Mouse (Mus musculus) embryo, embryonic 10.5 days (tissue): ENCODE data around the gene Cbx5.

Experiments
- DNase-seq: peaks from one replicate; pipeline ENCODE4 v3.0.0-alpha.2; 2015; ENCODE audit warnings: low spot score

The Cbx5 gene

DNA sequence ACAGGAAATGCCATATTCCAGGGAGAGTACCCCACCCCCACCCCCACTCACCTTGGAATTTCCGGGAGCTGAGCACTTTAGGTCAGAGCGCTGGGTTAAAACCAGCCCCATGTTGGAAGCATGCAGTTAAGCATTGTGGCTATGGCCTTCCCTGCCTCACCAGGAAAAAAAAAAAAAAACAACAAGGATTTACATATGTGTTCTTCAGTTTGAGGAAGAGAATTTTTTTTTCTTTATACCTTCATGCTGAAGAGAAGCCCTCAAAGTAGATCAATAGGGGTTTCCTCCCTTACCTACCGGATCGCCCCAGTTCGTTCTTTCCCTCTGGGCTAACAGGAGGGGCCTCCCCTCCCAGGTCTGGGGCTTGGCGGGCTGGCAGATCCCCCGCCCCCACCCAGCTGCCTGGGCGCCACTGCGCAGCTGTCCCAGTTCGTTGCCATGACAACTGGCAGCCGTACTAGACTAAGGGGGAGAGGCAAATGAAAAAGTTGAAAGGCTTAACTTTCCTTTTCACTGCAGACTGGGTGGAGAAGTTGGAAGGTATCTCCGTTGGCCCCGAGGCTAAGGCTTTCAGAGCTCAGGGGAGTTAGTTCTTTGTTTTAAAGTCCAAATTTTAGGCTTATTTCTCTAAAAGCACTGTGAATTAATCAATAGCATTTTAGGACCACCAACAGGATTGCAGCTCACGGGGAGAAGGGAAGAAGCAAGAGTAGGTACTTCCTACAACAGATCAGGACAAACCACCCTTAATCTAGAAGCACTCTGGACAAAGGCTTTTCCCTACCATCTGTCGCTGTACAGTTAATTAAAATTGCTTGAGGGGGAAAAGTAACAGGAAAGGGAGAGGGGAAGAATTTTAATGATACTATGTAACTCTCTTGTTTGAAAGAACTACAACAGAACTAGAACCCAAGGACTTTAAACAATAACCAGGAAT is 24.4 kb downstream of the Cbx5 start:
- DNase-seq, result peak; percentile 98

GRCm38 (mm10) chr15:103214149-103214548 is 25.5 kb downstream of the Cbx5 start:
- peak; percentile 51 for DNase-seq

GRCm38 (mm10) chr15:103205156-103205555 is 34.5 kb downstream of the Cbx5 start:
- DNase-seq, result no peak

DNA sequence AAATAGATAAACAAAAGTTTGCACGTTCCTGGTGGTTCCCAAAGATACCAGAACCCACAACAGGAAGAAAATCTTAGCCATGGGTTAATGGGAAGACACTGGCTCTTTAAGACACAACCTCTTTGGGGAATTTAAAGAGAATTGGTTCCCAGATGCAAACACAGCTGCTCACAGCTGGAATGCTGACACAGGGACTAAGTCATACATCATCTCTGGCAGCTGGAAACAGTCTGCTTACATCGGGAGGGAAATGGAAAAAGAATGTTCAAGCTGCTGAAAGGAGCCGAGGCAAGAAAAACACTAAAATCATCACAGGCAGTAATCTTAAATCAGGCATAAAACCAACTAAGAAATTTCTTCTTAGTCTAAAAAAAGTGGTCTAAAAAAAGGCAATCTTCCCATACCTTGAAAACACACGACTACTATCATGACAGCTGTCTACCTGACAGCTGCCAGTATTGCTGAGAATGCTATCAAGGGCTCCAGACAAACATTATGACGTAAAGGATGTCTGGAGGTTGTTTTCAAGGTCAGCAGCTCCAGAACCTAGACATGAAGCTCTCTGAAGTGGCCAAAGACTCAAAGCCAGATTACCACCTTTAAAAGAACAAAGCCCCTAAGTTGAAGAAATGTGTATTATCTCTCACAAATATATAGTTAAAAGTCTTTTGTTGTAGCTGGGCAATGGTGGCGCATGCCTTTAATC is 37.4 kb downstream of the Cbx5 start:
- peak; percentile 58 for DNase-seq

GRCm38 (mm10) chr15:103197785-103198184 is 41.8 kb downstream of the Cbx5 start:
- DNase-seq, result no peak

- DNase-seq, result no peak
These were observed 42.8 kb downstream of the Cbx5 start for GRCm38 (mm10) chr15:103196835-103197234.

- no peak for DNase-seq
These were observed 46.0 kb downstream of the Cbx5 start for GRCm38 (mm10) chr15:103193606-103194005.

DNA sequence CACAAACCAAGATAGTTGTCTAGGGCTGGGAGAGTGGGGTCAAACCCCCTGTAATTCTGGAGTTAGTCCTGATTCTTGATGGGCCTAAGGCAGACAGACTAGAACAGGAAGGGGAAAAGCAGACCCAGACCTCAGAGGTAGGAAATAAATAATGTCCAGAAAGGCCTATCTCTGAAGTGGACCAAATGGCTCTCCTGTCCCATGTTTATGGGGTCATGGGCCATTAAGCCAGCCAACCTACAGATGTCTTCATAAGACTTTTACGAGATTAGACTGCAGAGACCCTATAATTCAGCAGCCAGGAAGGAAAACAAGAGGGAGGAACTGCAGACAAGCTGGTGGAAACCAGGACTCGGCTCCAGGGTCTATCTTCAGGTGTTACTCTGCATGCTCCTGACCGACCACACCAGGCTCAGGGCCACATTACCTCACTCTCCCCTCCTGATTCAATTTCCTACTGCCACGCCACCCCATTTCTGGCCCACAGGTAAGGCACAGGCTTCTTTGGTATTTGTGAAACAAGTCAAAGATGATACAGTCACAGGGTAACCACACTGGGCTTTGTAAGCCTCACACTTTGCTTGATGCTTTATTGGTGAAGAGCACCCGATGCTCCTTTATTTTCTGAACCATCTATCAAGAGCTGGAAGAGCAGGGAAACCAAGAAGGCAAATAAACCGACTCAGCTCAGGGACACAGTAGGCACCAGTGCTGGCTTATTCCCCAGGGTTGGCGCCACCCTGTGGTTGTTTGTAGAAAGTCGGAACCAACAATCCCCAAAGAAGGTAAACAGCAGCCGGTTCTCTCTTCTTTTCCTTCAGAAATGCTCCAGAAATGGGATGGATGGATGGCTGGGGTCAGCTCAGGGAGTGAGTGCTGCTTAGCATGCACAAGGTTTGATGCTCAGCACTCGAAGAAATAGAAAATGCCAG is 48.8 kb downstream of the Cbx5 start:
- DNase-seq, result peak; percentile 67

DNA sequence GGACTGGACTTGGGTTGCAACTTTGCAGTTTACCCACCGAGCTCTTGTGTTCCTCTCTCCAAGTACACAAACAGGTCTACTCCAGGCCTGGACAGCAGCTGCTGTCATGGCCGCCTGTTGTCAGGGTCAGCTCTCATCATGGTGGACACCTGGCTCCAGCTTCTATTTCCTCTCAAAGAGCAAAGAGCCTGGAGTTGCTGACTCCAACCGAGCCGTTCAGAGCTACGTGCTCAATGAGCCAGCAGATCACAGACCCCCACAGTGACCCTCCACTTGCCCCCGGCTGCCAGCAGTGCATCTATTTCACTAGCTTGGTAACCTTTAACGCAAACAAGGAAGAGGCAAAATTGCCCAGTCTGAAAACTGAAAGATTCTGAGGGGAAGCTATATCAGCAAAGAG is 49.5 kb downstream of the Cbx5 start:
- DNase-seq, result no peak

DNA sequence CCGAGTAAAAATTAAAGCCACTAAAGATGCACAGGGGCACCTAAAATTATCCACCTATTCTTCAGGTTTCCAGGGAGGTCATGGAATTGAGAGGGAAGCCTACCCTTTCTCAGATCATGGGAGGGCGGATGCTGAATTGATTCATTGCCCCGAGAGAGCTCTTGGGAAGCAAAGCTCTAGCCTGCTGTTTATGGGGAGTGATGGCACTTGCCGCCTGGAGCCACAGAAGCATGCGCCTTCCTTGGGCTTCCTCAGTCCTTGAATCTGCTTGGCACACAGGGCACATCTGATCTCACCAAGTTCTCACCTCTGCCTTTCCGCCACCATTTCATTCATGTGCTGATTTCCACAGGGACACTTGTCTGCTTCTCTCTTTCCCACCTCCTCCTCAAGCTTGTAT is 51.8 kb downstream of the Cbx5 start:
- DNase-seq, result no peak

- peak; percentile 72 for DNase-seq
These were observed 54.0 kb downstream of the Cbx5 start for GRCm38 (mm10) chr15:103185462-103186198.

- peak; percentile 57 for DNase-seq
These were observed 55.7 kb downstream of the Cbx5 start for GRCm38 (mm10) chr15:103183651-103184610.

- peak; percentile 89 for DNase-seq
These were observed 56.5 kb downstream of the Cbx5 start for GRCm38 (mm10) chr15:103183135-103183534.

- DNase-seq, result peak; percentile 82
These were observed 57.3 kb downstream of the Cbx5 start for GRCm38 (mm10) chr15:103182166-103182790.

- no peak for DNase-seq
These were observed 59.2 kb downstream of the Cbx5 start for GRCm38 (mm10) chr15:103180406-103180805.

GRCm38 (mm10) chr15:103178767-103179166 is 60.8 kb downstream of the Cbx5 start:
- no peak for DNase-seq

DNA sequence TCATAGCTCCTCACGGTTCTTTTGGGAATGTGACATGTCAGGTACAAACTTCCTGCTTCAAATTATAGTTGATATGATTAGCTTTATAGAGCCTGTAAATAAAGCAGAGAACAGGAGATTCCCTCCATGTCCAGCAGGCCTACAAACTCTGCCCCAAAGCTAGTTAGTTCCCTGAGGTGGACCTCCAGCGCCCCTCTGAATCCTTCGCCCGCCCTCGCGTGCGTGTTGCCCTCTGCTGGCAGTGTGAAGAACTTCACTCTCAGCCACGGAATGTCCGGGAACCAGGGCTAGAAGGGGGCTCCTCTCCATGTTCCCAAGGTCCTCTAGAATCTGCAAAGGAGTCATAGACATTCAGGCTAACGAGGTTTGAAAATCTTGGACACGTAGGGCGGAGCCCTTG is 61.5 kb downstream of the Cbx5 start:
- DNase-seq, result peak; percentile 82

DNA sequence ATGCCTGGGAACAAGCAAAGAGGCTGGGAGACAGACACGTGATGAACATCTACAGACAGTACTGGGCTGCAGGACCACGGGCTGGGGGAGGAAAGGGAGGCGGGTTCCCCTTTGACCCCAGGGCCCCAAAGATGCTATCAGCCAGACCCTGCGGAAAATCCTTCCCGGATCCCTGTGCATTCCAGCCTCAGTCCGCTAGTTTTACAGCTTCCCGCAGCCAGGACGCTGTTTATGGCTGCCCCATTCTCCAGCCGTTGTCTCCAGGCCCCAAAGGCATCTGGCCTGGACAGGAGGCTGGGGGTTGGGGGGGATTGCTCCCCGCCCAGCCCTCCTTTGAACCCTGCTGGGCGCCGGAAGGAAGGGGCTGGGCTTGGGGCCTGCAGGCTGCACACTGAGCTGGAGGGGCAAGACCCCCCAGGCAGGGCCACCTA is 62.0 kb downstream of the Cbx5 start:
- DNase-seq, result peak; percentile 54

DNA sequence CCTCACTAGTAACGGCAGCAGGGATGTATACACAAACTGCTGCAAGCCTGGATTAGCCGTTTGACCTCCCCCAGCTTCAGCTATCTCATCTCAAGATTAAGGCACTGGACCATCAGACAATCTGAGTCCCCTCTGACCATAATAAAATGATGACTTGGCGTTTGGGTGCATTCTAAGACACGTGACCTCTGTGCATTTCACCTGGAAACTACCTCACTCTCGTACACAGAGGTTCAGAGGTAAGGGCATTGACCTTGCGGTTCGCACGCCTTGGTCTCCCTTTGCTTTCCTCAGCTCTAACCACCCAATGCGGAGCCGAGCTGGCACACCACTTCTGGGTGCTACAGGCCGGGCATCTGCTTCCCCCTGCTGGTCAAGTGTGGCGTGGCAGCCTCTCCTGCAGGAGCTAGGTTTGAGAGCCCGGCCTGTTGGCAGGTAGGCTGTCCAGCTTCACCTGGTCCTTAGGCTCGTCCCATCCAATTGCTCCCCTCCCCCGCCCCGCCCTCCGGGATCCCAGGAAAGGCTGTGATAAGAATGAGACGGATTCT is 62.7 kb downstream of the Cbx5 start:
- DNase-seq, result peak; percentile 91
